Mouse (Mus musculus) kidney, embryonic 14.5 days (tissue): ENCODE measurements around the gene Tmcc2. TPM values are rescaled to one million over a fixed set of nuclear protein-coding genes. Genes with fewer than 3 reads are reported as not detected.

ENCODE experiments used
- ATAC-seq: fragments of 200-750 bp; cut with Nextera tagmentation; 2 replicates; pipeline ENCODE4 v1.8.0; 2017; ENCODE audit warnings: moderate number of reproducible peaks, mild to moderate bottlenecking, moderate TSS enrichment, moderate library complexity; ENCODE audit not compliant: low FRiP score, low TSS enrichment
- H3K27ac ChIP-seq: fragments of 300-500 bp; sonication (generic); 2 replicates; pipeline ENCODE4 v1.5.1; 2014; ENCODE audit warnings: low read depth, mild to moderate bottlenecking, low read length, moderate library complexity, mixed read lengths
- H3K27me3 ChIP-seq: fragments of 300-500 bp; sonication (generic); 2 replicates; pipeline ENCODE4 v1.6.1; 2014; ENCODE audit warnings: mild to moderate bottlenecking, low read length; ENCODE audit not compliant: control insufficient read depth, insufficient read depth
- H3K36me3 ChIP-seq: fragments of 300-500 bp; sonication (generic); 2 replicates; pipeline ENCODE4 v1.6.1; 2014; ENCODE audit warnings: low read length, mixed read lengths; ENCODE audit not compliant: control insufficient read depth, insufficient read depth
- H3K4me1 ChIP-seq: fragments of 300-500 bp; sonication (generic); 2 replicates; pipeline ENCODE4 v1.6.1; 2014; ENCODE audit warnings: low read length, mixed read lengths; ENCODE audit not compliant: control insufficient read depth, insufficient read depth
- H3K4me2 ChIP-seq: fragments of 300-500 bp; sonication (generic); replicated peaks from 2 replicates; pipeline ENCODE4 v1.6.1; 2014; ENCODE audit warnings: low read depth, mild to moderate bottlenecking, low read length
- H3K4me3 ChIP-seq: fragments of 300-500 bp; sonication (generic); 2 replicates; pipeline ENCODE4 v1.5.1; 2014; ENCODE audit warnings: mild to moderate bottlenecking, low read length
- H3K9ac ChIP-seq: fragments of 300-500 bp; sonication (generic); 2 replicates; pipeline ENCODE4 v1.6.1; 2014; ENCODE audit warnings: low read depth, mild to moderate bottlenecking, low read length, moderate library complexity
- H3K9me3 ChIP-seq: fragments of 300-500 bp; sonication (generic); 2 replicates; pipeline ENCODE4 v1.6.1; 2016; ENCODE audit warnings: low read length; ENCODE audit not compliant: control insufficient read depth
- WGBS: fragments of 180-500 bp; shearing (Covaris S2); extraction: QIAGEN DNeasy Blood & Tissue Kit; methylation state at CpG from one replicate; pipeline ENCODE4 v1.1.7; 2014; 5-methylcytosine and 5-hydroxymethylcytosine counted together
- polyA plus RNA-seq: library from polyadenylated mRNA; unstranded; fragments of >200 nt; fragmentation: Nextera tagmentation; extraction: Ambion mirVana; gene quantifications from 2 replicates; pipeline ENCODE4 v1.2.1, GENCODE M21; 2014

Gene Tmcc2
- polyA plus RNA-seq, 1 experiment from 2014 or later, result 6.2 TPM

DNA sequence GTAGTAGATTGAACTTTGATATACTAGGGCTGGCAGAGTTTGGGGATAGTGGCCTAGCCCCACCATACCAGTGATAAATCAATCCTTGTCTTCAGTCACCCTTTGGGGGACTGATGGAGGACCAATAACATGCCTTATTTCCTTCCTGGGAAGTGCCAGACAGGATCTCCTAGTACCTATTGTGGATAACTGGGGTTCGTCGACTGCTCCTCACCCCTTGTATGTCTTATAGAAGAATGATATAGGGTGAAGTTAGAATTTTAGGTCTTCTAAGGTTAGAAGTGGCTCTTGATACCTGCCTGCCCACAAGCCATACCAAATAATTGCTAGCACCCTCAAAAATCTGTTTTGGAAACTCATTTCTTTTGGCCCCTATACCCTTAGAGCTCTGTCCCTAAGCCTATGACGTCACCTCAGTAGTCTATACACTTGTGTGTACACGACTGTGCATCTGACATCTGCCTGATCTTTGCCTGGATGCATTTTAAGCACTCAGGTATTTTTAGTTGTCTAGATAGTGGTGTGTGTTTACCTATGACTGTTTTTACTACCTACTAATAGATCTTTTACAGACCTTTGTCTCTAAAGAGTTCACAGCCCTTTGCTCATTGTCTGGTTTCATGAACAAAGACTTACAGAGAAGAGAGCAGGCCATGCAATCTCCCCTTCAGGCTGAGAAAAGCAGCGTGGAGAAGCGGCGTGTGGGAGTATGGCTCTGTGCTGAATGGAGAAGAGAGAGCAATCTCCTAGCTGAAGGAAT, 69.1 kb downstream of the Tmcc2 start:
- no peak for ATAC-seq
- Histone ChIP-seq H3K4me2 (no peak overlapping the region), H3K4me3 (no peak overlapping the region), H3K4me1 (peaks cover 13% of the 10 kb centered on the region), H3K36me3 (no peaks in the 10 kb centered on the region), H3K9ac (no peak overlapping the region; the same call in 1 of the 2 replicates), H3K9me3 (no peaks in the 10 kb centered on the region), H3K27ac (peak overlapping the region; percentile 32; the same call in 1 of the 2 replicates), H3K27me3 (no peaks in the 10 kb centered on the region)
- WGBS, result 61% methylated on average over 7 of the region's 7 CpGs

DNA sequence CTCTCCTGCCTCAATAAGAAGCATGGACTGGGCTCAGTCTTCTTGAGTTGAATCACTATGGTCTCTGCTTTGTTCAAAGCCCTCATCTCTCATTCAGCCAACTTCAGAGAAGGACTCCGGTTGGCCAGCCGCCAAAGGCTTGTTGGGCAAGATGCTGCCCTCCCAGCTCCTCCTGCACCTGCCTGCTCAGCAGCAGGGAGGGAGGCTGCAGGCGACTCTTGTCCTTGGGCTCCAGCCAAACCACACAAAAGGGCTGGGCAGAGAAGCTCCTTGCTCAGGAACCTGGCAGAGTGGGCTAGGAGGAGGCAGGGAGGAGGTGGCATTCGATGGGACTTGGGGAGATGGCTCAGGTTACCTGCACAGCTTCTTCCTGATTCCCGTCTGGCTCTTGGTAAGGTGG, 71.8 kb downstream of the Tmcc2 start:
- Histone ChIP-seq H3K4me2 (no peak overlapping the region), H3K27me3 (peaks cover 18% of the 10 kb centered on the region), H3K9me3 (no peaks in the 10 kb centered on the region), H3K36me3 (no peaks in the 10 kb centered on the region), H3K9ac (no peak overlapping the region), H3K27ac (no peak overlapping the region), H3K4me3 (no peak overlapping the region), H3K4me1 (peaks cover 12% of the 10 kb centered on the region)
- WGBS, result 63% methylated on average over 5 of the region's 5 CpGs
- no peak for ATAC-seq

DNA sequence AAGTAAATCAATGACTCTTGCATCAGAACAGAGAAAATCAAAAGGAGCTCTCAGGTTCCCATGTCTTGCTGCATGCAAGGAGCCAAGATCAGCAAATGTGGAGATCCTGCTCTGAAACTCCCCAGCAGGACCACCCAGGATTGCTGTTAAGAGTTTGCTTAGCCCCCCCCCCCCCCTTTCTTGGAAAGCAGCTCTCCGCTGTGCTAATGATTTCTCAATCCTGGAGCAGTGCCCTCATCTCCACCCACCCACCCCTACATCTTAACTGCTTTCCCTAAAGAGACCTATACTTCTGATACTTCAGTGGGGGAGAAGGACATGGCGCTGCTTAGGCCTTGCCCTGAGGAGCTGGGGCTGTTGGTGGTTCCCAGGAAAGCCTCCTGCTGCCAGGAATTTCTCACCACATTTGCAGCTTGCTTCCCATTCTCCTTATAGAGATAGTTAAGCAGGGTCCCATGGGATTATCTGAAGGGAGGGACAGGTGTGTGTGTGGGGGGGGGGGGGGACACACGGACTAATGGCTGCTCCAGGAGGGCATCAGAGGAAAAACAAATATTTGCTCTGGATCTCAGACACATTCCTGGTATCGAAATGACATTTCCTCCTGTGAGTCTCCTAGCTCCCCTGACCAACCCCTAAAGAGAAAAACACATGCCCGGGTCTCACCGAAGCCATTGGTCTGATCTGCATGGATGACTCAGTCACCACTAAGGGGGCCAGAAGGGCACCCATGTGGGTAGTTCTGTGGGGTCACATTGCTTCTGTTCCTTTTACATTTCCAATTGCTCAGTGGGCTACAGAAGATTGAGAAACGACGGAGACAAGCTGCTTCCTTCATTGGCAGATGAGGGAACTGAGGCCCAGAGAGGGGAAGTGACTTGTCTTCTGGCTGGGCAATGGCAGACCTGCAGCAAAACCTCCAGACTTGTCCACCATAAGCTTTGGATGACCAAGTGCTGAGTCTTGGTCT, 72.9 kb downstream of the Tmcc2 start:
- peaks cover 12% of the 10 kb centered on the region for H3K4me1 ChIP-seq
- no peaks in the 10 kb centered on the region for H3K36me3 ChIP-seq
- ATAC-seq, result no peak
- 48% methylated on average over 8 of the region's 8 CpGs for WGBS
- no peaks in the 10 kb centered on the region for H3K9me3 ChIP-seq
- H3K9ac ChIP-seq, result no peak overlapping the region
- no peak overlapping the region for H3K27ac ChIP-seq
- peaks cover 18% of the 10 kb centered on the region for H3K27me3 ChIP-seq
- H3K4me2 ChIP-seq, result no peak overlapping the region
- H3K4me3 ChIP-seq, result no peak overlapping the region

DNA sequence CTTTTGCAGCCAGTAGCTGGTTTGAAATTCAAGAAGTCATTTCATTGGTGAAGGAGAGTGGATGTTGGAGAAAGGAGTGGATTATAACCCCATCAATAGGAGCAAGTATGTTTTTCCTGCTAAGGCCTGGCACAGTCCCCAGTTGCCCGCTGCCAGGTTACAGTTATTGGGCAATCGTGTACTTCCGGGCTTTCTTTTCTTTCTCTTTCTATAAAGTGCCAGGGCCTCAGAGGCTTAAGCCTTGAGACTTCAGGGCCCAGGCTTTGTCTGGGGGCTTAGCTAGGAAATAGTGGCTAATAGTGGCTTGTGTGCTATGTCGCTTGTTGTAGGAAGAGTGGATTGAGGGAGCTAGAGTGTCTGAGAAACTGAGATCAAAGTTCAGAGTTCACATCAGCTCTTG, 73.7 kb downstream of the Tmcc2 start:
- Histone ChIP-seq H3K4me2 (no peak overlapping the region), H3K9ac (no peak overlapping the region)

DNA sequence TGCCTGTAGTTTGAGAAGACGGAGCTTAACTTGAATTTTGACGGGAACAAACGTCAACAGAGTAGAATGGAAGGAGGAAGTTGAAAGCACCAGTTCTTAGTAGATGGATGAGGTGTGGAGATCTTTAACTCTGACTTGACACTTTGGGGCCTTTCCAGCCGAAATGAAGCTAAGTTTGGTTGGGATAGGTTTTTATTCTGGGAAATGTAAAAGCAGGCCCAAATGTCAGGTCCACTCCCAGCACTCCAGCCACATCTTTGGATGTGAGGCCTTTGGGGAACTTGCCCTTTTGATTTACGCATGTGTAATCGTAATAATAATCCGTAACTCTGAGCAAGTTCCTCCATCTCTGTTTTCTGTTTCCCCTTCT, 74.5 kb downstream of the Tmcc2 start:
- no peak for ATAC-seq
- Histone ChIP-seq H3K4me3 (peak overlapping the region; percentile 46), H3K9me3 (no peaks in the 10 kb centered on the region), H3K9ac (no peak overlapping the region), H3K27ac (no peak overlapping the region), H3K4me2 (peak overlapping the region; percentile 91), H3K36me3 (no peaks in the 10 kb centered on the region), H3K27me3 (peaks cover 18% of the 10 kb centered on the region), H3K4me1 (0 out of 2 replicates have a peak, but pooled peaks cover 10% of the 10 kb centered on the region)
- 34% methylated on average over 7 of the region's 7 CpGs for WGBS

More for the DNA sequence above, 73.7 kb downstream of the Tmcc2 start:
- Histone ChIP-seq H3K27ac (no peak overlapping the region), H3K4me1 (peaks cover 5% of the 10 kb centered on the region; the same call in 1 of the 2 replicates), H3K9me3 (no peaks in the 10 kb centered on the region), H3K4me3 (no peak overlapping the region), H3K36me3 (no peaks in the 10 kb centered on the region), H3K27me3 (peaks cover 18% of the 10 kb centered on the region)
- no peak for ATAC-seq
- WGBS, result 88% methylated on average over 4 of the region's 4 CpGs

DNA sequence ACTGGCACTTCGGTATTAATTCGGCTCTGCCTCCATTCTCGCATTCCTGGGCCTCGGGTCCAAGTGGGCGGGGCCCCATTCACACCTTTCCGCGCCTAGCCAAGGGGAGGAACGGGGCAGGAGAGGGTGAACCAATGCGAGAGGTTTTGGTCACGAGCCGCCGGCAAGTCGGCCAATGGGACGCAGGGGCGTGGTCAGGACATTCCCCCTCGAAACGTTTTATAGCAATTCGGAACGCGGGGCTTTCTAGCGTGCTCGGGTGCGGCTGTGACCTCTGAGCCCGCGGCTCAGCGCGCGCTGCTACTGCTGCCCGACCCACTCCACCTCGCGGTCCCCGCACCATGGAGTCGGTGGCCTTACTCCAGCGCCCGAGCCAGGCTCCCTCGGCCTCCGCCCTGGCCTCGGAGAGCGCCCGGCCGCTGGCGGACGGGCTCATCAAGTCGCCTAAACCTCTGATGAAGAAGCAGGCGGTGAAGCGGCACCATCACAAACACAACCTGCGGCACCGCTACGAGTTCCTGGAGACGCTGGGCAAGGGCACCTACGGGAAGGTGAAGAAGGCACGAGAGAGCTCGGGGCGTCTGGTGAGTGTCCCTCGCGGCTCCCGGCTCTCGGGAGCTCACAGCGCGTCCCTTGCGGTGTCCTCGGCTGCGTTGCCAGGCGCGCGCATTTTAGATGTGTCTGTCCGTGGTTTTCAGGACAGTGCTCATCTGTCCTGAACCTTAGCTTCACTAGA, 75.0 kb downstream of the Tmcc2 start, which contains the start of gene Nuak2:
Gene Nuak2 (plus strand): TSS at position 238 of the 736 bp plus-strand sequence.
- peak; percentile 86 for ATAC-seq

DNA sequence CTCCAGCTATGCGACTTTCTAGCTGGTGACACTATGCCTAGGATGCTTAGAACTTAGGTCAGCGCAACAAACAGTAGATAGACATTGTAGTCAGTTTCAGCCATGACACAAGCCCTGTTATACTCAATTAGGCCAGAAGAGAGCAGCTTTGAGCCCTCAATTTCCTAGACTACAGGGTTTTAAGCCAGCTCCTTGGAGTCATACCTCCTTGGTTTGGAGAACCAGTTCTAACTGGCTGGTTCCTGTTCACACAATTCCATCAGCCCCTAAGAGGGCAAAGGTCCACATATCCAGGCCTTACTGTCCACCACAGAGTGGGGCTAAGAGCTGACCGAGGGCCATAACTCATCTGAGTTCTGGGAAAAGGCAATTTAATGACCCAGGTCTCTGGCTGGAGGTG, 78.4 kb downstream of the Tmcc2 start:
- Histone ChIP-seq H3K4me1 (0 out of 2 replicates have a peak, but pooled peaks cover 11% of the 10 kb centered on the region), H3K9me3 (no peaks in the 10 kb centered on the region), H3K9ac (no peak overlapping the region), H3K27me3 (peaks cover 18% of the 10 kb centered on the region), H3K4me3 (no peak overlapping the region), H3K36me3 (no peaks in the 10 kb centered on the region), H3K27ac (no peak overlapping the region), H3K4me2 (no peak overlapping the region)
- peak; percentile 21; the same call in 1 of the 2 replicates for ATAC-seq
- 58% methylated on average over 3 of the region's 3 CpGs for WGBS

More for the DNA sequence above, 75.0 kb downstream of the Tmcc2 start, which contains the start of gene Nuak2:
- Histone ChIP-seq H3K9ac (peak within 1 kb of the TSS; percentile 53), H3K9me3 (no peaks in the 10 kb centered on the region), H3K4me1 (0 out of 2 replicates have a peak, but pooled peaks cover 10% of the 10 kb centered on the region), H3K36me3 (no peaks in the 10 kb centered on the region), H3K4me3 (peak within 1 kb of the TSS; percentile 46), H3K27ac (no peak within 1 kb of the TSS), H3K27me3 (peaks cover 18% of the 10 kb centered on the region), H3K4me2 (peak within 1 kb of the TSS; percentile 91)
- under 1% methylated on average over 67 of the region's 67 CpGs for WGBS

DNA sequence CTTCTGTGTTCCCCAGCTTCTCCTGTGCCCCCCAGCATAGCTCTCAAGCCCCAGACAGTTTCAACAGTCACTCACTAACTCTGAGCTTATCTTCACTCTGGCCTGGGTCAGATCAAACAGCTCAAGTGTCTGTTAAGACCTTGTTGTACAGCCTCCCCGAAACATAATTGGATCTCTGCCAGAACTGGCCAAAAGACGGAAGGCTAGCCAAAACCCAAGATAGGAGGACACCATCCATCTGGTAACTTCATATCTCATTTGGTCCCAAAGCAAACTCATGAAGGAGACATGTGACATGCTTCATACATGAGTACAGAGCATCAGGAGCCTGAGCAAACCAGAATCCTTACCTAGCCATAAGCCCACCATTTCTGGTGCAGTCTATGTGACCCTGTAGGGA, 79.0 kb downstream of the Tmcc2 start:
- WGBS, result 55% methylated on average over 2 of the region's 2 CpGs
- H3K4me2 ChIP-seq, result no peak overlapping the region
- H3K27me3 ChIP-seq, result peaks cover 18% of the 10 kb centered on the region

More for the DNA sequence above, 79.0 kb downstream of the Tmcc2 start:
- no peak for ATAC-seq
- H3K4me3 ChIP-seq, result no peak overlapping the region
- 0 out of 2 replicates have a peak, but pooled peaks cover 11% of the 10 kb centered on the region for H3K4me1 ChIP-seq
- no peak overlapping the region for H3K9ac ChIP-seq
- H3K27ac ChIP-seq, result no peak overlapping the region
- H3K9me3 ChIP-seq, result no peaks in the 10 kb centered on the region
- H3K36me3 ChIP-seq, result no peaks in the 10 kb centered on the region
